Mouse (Mus musculus) Patski (cell line): ENCODE data around the gene Adam19. TPM values are rescaled to one million over a fixed set of nuclear protein-coding genes. Genes with fewer than 3 reads are reported as not detected.

ENCODE experiments used
- ATAC-seq: fragments of 100-300 bp; one replicate; pipeline ENCODE4 v1.8.0; 2021
- CTCF ChIA-PET: fragments of 350-600 bp; sonication (Branson Sonifier 250); formaldehyde crosslinking; loops from one replicate; lab custom pipeline; 2022; ENCODE audit warnings: inconsistent platforms; lab: Charles Lee
- POLR2A ChIA-PET: fragments of 350-600 bp; sonication (Branson Sonifier 250); formaldehyde crosslinking; loops from one replicate; lab custom pipeline; 2022; ENCODE audit warnings: antibody characterized with exemption, inconsistent platforms; lab: Charles Lee
- DNase-seq: peaks from one replicate; pipeline ENCODE4 v3.0.0-alpha.2; 2011; ENCODE audit warnings: low read depth, low spot score
- H3K27me3 ChIP-seq: fragments of 371-371 bp; one replicate; pipeline ENCODE4 v1.5.1; 2021
- CTCF ChIP-seq: fragments of 100-300 bp; IDR thresholded peaks from one replicate; pipeline ENCODE4 v1.5.1; 2021
- in situ Hi-C: fragments of 300-500 bp; cut with MboI; formaldehyde crosslinking; loops from 3 replicates; pipeline ENCODE4 v1.11.1; 2018; ENCODE audit warnings: low pct_unique_long_range_greater_than_20kb, mixed read lengths
- polyA plus RNA-seq: library from polyadenylated mRNA; unstranded; gene quantifications from one replicate; pipeline ENCODE4 v1.2.3, GENCODE M21; 2021

The Adam19 gene
- polyA plus RNA-seq, 1 experiment from 2014 or later: 0.08 TPM

DNA sequence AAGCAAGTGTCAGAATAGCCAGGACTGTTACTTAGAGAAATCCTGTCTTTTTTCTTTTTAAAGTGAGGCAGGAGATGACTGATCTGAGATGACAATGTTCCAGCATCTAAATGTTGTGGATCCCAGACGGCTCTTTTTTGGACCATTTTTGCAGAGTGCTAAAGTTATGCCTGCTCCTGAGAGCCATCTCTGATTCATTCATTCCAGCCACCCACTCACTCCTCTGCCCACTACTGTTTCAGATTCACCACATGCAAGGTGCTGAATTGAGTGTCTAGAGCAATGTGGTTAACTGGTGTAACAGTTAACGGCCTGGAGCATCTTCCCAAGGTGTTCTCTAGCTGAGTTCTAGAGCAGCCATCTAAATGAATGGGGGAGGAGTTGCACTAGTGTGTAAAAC is 79.1 kb downstream of the Adam19 start:
- DNase-seq (no peak), ATAC-seq (no peak)
- CTCF ChIA-PET: no interaction called here
- no peaks in the 10 kb centered on the region for H3K27me3 ChIP-seq
- POLR2A ChIA-PET: no interaction called here
- in situ Hi-C loops: no loop called here
- TF ChIP-seq CTCF: no peak

DNA sequence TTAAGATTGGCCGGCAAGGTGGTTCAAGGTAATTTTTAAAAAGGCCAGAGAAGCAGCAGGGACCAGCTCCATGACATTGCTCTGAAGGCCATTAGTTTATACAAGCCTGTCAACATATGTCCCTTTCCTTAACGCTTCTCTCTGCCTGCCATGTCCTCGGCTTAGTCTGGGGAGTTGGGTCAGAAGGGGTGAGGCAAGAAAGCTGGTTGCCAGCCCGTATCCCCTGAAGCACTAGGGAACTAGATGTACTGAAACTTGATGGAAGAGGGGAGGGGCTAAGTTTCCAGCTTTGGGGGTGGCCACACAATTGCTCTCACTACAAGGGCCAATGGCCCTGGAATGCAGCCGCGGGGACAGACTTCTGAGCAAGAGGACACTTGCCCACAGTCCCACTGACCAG is 87.5 kb downstream of the Adam19 start:
- no peak for DNase-seq
- ATAC-seq: no peak
- POLR2A ChIA-PET: no interaction called here
- CTCF ChIA-PET: no interaction called here
- TF ChIP-seq CTCF: no peak
- in situ Hi-C loops: no loop called here
- no peaks in the 10 kb centered on the region for H3K27me3 ChIP-seq

DNA sequence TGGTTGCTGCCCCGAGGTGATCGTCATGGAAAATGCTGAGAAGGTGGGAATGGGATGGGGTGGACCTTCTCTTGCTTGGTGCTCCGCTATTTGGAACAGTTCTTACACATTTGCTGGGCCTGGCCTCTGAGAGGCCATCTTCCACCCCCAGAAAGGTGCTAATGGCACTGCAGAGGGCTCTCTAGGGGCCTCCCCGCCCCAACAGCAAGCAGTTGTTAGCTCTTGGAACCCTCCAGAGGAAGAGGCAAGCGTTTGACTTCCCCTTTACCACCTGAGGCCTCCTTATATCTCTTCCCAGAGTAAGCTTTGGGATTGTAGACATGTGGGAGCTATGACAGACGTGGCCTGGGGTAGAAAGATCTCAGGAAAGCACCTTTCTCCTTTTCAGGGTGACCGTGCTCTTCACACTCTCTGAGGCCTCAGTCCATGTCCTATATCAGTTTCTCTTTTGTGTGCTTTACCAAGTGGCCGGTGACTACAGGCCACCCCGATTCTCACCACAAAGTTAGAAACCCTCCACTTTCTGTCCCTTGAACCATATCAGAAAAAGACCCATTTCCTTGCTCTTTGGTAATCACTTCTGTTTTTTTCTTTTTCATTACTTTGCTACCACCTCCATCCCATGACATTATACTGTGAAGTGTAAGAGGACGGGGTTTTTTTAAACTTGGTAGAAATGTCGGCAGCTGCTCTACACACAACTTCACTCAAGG is 89.5 kb downstream of the Adam19 start:
- POLR2A ChIA-PET: no interaction called here
- no peaks in the 10 kb centered on the region for H3K27me3 ChIP-seq
- CTCF ChIA-PET: no interaction called here
- DNase-seq (no peak), ATAC-seq (no peak)
- no peak for TF ChIP-seq CTCF
- in situ Hi-C loops: no loop called here

DNA sequence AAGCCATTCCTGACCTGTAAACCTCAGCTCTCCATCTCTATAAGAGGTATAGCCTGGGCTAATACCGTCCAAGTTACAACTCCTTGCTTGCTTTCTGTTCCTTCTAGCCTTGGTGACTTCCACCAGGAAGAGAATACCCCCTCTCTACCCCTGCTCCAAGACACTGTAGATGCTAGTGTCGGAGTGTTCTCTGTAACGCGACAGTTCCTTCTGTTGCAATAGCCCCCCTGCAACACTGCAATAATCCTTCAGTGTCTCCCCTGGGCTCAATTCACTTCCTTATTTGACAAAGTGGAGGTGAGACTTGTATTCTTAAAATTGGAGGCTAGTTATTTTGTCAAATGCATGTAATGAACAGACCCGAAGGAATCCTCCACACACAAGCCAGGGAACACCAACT is 90.8 kb downstream of the Adam19 start:
- ATAC-seq: no peak
- in situ Hi-C loops: no loop called here
- DNase-seq: no peak
- ChIA-PET CTCF (no interaction called here), POLR2A (no interaction called here)
- TF ChIP-seq CTCF: no peak
- H3K27me3 ChIP-seq: no peaks in the 10 kb centered on the region

DNA sequence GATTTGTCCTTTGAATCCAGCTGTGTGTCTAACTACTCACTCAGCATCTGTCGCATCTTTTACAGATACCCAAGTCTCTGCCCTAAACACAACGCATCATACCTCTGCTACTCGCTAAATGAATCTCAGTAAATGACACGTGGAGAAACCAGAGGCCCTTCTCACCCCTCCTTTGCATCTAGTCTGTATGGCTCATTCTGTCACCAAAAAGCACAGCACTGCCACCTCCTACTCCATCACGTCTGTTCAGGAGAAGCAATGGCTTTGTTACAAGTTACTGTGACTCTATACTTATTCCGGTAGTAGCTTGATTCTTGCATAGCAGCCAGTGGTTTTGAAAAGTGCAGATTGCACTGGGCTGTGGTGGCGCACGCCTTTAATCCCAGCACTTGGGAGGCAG is 101.2 kb downstream of the Adam19 start:
- ChIA-PET CTCF (interaction anchor here (1.0 kb wide), 1 partner anchor 110 kb away, joined by 3 read pairs; no protein-coding TSS in a partner anchor), POLR2A (no interaction called here)
- no peak for ATAC-seq
- in situ Hi-C loops: no loop called here
- no peak for DNase-seq
- TF ChIP-seq CTCF: no peak
- H3K27me3 ChIP-seq: no peaks in the 10 kb centered on the region

DNA sequence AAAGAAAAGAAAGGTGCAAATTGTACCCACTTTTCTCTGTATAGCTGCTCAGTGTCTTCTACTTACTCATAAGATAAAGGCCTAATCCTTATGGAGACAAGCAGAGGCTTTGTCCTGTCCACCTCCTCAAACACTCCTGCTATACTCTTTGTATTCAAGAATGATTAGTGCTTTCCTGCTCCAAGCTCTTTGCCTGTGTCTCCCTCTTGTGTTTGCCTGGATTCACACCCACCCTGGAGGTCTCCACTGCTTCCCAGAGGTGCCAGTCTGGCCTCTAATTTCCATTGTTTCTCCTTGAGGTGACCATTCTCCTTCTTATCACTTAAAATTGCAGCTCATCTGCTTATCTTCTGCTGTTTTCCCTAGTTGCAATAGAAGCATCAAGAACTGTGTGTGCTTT is 101.7 kb downstream of the Adam19 start:
- in situ Hi-C loops: no loop called here
- TF ChIP-seq CTCF: no peak
- no peak for DNase-seq
- no peaks in the 10 kb centered on the region for H3K27me3 ChIP-seq
- CTCF ChIA-PET: interaction anchor here (1.0 kb wide), 1 partner anchor 110 kb away, joined by 3 read pairs; no protein-coding TSS in a partner anchor
- POLR2A ChIA-PET: no interaction called here
- ATAC-seq: no peak

DNA sequence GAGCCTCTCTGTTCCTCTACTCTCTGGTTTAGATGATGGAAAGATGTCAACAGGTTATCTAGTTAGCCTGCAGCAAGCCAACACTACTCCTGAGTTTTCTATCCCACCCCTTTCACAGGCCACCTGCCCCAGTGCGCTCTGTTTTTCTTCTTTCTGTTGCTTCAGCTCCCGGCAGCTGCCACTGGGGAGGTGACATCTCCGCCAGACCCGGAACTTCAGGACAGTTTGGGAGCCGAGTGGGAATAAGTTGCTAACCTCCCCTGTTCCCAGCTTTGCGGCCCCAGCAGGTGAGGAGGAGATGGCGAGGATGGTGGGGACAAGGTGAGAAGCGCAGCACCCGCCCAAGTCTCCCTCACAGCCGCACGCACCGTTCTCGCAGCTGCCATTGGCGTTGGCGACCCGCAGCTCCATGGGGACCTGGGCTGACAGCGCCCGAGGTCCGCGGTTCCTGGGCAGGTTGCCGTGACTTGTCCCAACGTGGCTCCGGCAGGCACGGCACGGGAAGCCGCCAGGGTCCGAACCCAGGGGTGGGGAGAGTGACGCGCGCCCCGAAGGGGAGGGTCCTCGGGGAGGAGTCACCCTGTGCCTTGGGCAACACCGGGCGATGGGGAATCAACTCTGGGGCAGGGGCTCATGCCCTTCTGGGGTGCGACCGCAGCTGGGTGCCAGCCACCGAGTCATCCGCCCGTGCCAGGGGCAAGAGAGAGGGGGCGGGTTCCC is 110.2 kb downstream of the Adam19 start, which contains the start of gene Nipal4:
Gene Nipal4, minus strand, starts transcription at position 643 of the 720 bp plus-strand sequence.
- POLR2A ChIA-PET: no interaction called here

DNA sequence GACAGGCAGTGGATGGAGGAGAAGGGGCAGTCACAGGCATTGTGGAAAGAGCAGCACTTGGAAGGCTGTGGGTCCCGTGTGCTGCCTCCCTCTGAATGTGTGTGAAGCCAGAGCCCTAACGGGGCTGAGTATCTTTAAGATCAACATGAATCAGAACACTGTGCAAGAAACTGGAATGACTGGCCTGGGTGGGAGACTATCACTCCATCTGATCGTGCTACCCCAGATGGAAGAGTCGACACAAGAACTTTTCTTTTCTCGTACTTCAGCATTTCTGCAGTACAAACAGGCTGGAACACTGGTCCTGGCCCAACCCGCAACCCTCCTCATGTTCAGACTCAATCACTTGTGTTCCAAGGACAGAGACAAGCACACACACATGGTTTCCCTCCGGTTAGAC is 112.7 kb downstream of the Adam19 start:
- no peak for DNase-seq
- ChIA-PET CTCF (no interaction called here), POLR2A (no interaction called here)
- in situ Hi-C loops: no loop called here
- H3K27me3 ChIP-seq: peaks cover 9% of the 10 kb centered on the region
- no peak for TF ChIP-seq CTCF
- no peak for ATAC-seq

More for the DNA sequence above, 110.2 kb downstream of the Adam19 start, which contains the start of gene Nipal4:
- in situ Hi-C loops: no loop called here
- CTCF ChIA-PET: no interaction called here
- peaks cover 9% of the 10 kb centered on the region for H3K27me3 ChIP-seq
- ATAC-seq (peak; percentile 23), DNase-seq (no peak)
- no peak for TF ChIP-seq CTCF

DNA sequence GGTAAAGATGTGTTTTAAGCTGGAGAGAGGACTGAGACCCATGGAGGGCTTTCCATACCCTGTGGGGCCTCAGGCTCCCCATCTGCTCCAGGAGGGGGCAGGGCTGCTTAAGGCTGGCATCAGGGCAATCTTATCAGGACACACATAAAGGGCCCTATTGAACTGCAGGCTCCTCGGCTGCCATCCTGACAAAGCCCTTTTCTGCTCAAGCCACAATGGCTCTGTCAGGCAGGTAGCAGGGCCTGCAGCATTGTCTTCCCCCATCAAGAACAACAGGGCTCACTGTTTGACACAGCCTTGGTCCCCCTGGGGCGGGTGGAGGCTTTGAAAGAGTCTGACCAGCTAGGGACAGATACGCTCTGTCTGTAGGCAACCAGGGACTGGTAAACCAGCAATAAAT is 114.1 kb downstream of the Adam19 start:
- no peak for DNase-seq
- POLR2A ChIA-PET: no interaction called here
- CTCF ChIA-PET: no interaction called here
- in situ Hi-C loops: no loop called here
- peaks cover 9% of the 10 kb centered on the region for H3K27me3 ChIP-seq
- no peak for ATAC-seq
- TF ChIP-seq CTCF: no peak

DNA sequence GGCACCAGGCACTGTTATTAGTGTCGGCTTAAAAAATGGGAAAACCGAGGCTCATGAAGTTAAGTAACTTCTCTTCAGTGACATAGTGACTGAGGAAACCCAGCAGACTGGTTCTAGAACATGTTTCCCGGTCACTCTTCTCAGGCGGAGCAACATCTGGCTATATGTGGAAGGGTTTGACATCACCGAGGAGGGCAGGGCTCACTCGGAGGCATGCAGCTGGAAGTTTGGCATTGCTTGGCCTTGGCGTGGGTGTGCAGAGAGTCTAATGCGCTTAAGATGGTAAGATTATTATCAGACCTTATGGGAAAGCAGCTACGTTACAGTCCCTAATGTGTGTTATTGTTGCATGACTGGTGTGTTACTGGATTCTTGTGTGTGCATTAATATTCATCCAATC is 116.3 kb downstream of the Adam19 start:
- in situ Hi-C loops: no loop called here
- CTCF ChIA-PET: no interaction called here
- ATAC-seq (no peak), DNase-seq (no peak)
- H3K27me3 ChIP-seq: no peaks in the 10 kb centered on the region
- POLR2A ChIA-PET: no interaction called here
- no peak for TF ChIP-seq CTCF

DNA sequence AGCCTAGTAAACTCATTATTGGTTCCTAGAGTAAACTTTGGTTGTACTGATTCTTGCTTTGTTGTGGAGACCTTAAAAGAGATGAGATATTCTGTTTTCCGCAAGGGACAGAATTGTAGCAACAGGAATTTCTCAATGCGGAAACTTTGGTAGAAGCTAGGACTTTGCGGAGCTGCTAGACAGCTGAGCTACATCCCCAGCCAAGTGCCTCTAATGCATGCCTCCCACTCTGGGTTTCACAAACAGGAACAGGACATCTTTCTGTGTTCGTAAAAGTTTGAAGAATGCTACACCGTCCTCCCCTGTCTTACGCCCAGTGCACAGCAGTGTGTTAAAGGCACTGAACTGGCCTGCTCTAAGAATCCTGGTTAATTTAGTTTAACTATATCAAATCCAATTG is 120.4 kb downstream of the Adam19 start:
- H3K27me3 ChIP-seq: no peaks in the 10 kb centered on the region
- CTCF ChIA-PET: interaction anchor here (1.0 kb wide), 1 partner anchor 21 kb away, joined by 3 read pairs; no protein-coding TSS in a partner anchor
- in situ Hi-C loops: no loop called here
- POLR2A ChIA-PET: no interaction called here
- ATAC-seq: no peak
- TF ChIP-seq CTCF: no peak
- DNase-seq: no peak
